Mouse (Mus musculus) heart, postnatal 0 days (tissue): Measurements from ENCODE around the gene Sohlh2. TPM values are rescaled to one million over a fixed set of nuclear protein-coding genes. Genes with fewer than 3 reads are reported as not detected.

ENCODE experiments used
- ATAC-seq: fragments of 200-750 bp; cut with Nextera tagmentation; 2 replicates; pipeline ENCODE4 v1.8.0; 2017; ENCODE audit warnings: low read depth, moderate number of reproducible peaks, moderate library complexity; ENCODE audit not compliant: insufficient read depth
- DNase-seq: peaks from one replicate; pipeline ENCODE4 v3.0.0-alpha.2; 2016; ENCODE audit warnings: low spot score
- H3K27ac ChIP-seq: fragments of 300-500 bp; sonication (generic); 2 replicates; pipeline ENCODE4 v1.5.1; 2014; ENCODE audit warnings: low read depth, mild to moderate bottlenecking
- H3K27me3 ChIP-seq: fragments of 300-500 bp; sonication (generic); 2 replicates; pipeline ENCODE4 v1.6.1; 2014; ENCODE audit warnings: low read length, mixed read lengths; ENCODE audit not compliant: control insufficient read depth, insufficient read depth
- H3K36me3 ChIP-seq: fragments of 300-500 bp; sonication (generic); replicated peaks from 2 replicates; pipeline ENCODE4 v1.6.1; 2014; ENCODE audit warnings: low read length, mixed read lengths; ENCODE audit not compliant: control insufficient read depth, insufficient read depth
- H3K4me1 ChIP-seq: fragments of 300-500 bp; sonication (generic); 2 replicates; pipeline ENCODE4 v1.6.1; 2014; ENCODE audit warnings: antibody characterized with exemption; ENCODE audit not compliant: control insufficient read depth, insufficient read depth
- H3K4me2 ChIP-seq: fragments of 300-500 bp; sonication (generic); 2 replicates; pipeline ENCODE4 v1.6.1; 2014; ENCODE audit warnings: low read depth, mild to moderate bottlenecking, low read length, moderate library complexity
- H3K4me3 ChIP-seq: fragments of 300-500 bp; sonication (generic); 2 replicates; pipeline ENCODE4 v1.5.1; 2014; ENCODE audit warnings: low read depth, low read length
- H3K9ac ChIP-seq: fragments of 300-500 bp; sonication (generic); replicated peaks from 2 replicates; pipeline ENCODE4 v1.6.1; 2014; ENCODE audit warnings: low read depth, low read length, mixed read lengths
- H3K9me3 ChIP-seq: fragments of 300-500 bp; sonication (generic); replicated peaks from 2 replicates; pipeline ENCODE4 v1.6.1; 2016; ENCODE audit warnings: low read length; ENCODE audit not compliant: control insufficient read depth
- CTCF ChIP-seq: IDR thresholded peaks from 2 replicates; pipeline ENCODE4 v1.5.1; 2016; ENCODE audit warnings: antibody characterized with exemption, control low read depth, low read depth
- EP300 ChIP-seq: IDR thresholded peaks from 2 replicates; pipeline ENCODE4 v1.6.1; 2016; ENCODE audit warnings: antibody characterized with exemption, low read depth
- WGBS: fragments of 180-500 bp; shearing (Covaris S2); extraction: QIAGEN DNeasy Blood & Tissue Kit; methylation state at CpG from one replicate; pipeline ENCODE4 v1.1.7; 2014; 5-methylcytosine and 5-hydroxymethylcytosine counted together
- polyA plus RNA-seq: library from polyadenylated mRNA; unstranded; fragments of >200 nt; fragmentation: Nextera tagmentation; extraction: Ambion mirVana; gene quantifications from 2 replicates; pipeline ENCODE4 v1.2.1, GENCODE M21; 2015
- total RNA-seq: library from RNA; depleted of rRNA; stranded (reverse); fragments of >200 nt; gene quantifications from 2 replicates; pipeline ENCODE4 v1.2.3, GENCODE M21; 2014; ENCODE audit warnings: low replicate concordance

Gene Sohlh2
- total and polyA plus RNA-seq, 2 experiments from 2014 or later: not detected

- Histone ChIP-seq H3K36me3 (no peaks in the 10 kb centered on the region), H3K27ac (no peak overlapping the region), H3K9me3 (no peaks in the 10 kb centered on the region), H3K4me3 (no peak overlapping the region), H3K4me1 (no peaks in the 10 kb centered on the region), H3K4me2 (no peak overlapping the region), H3K9ac (no peak overlapping the region), H3K27me3 (no peaks in the 10 kb centered on the region)
- TF ChIP-seq EP300 (no peak), CTCF (no peak)
- ATAC-seq (no peak), DNase-seq (no peak)
- WGBS: 69% methylated on average over 2 of the region's 2 CpGs
Measured at GRCm38 (mm10) chr3:55147156-55147555, 34.7 kb upstream of the Sohlh2 start.

- 47% methylated on average over 3 of the region's 3 CpGs for WGBS
Measured at GRCm38 (mm10) chr3:55148091-55148490, 33.7 kb upstream of the Sohlh2 start.

GRCm38 (mm10) chr3:55151656-55152433 lies 30.0 kb upstream of the Sohlh2 start:
- TF ChIP-seq EP300: no peak
- TF ChIP-seq CTCF: peak; percentile 78
- H3K4me1 ChIP-seq: no peaks in the 10 kb centered on the region
- 37% methylated on average over 7 of the region's 7 CpGs for WGBS
- no peak overlapping the region for H3K4me3 ChIP-seq
- no peak overlapping the region for H3K4me2 ChIP-seq
- DNase-seq (peak; percentile 37), ATAC-seq (no peak)
- no peaks in the 10 kb centered on the region for H3K9me3 ChIP-seq
- H3K27ac ChIP-seq: no peak overlapping the region
- H3K27me3 ChIP-seq: no peaks in the 10 kb centered on the region
- H3K9ac ChIP-seq: no peak overlapping the region
- H3K36me3 ChIP-seq: no peaks in the 10 kb centered on the region

More at GRCm38 (mm10) chr3:55148091-55148490, 33.7 kb upstream of the Sohlh2 start:
- TF ChIP-seq CTCF: no peak
- TF ChIP-seq EP300: no peak
- H3K4me1 ChIP-seq: no peaks in the 10 kb centered on the region
- ATAC-seq (no peak), DNase-seq (no peak)
- no peak overlapping the region for H3K9ac ChIP-seq
- no peaks in the 10 kb centered on the region for H3K9me3 ChIP-seq
- H3K27ac ChIP-seq: no peak overlapping the region
- H3K27me3 ChIP-seq: no peaks in the 10 kb centered on the region
- no peaks in the 10 kb centered on the region for H3K36me3 ChIP-seq
- no peak overlapping the region for H3K4me3 ChIP-seq
- H3K4me2 ChIP-seq: no peak overlapping the region

- H3K9ac ChIP-seq: no peak overlapping the region
- H3K4me3 ChIP-seq: no peak overlapping the region
- ATAC-seq (no peak), DNase-seq (peak; percentile 56)
- TF ChIP-seq EP300 (no peak), CTCF (peak; percentile 52)
- H3K27me3 ChIP-seq: no peaks in the 10 kb centered on the region
- no peaks in the 10 kb centered on the region for H3K9me3 ChIP-seq
- H3K27ac ChIP-seq: no peak overlapping the region
- H3K4me1 ChIP-seq: no peaks in the 10 kb centered on the region
- H3K36me3 ChIP-seq: no peaks in the 10 kb centered on the region
- no peak overlapping the region for H3K4me2 ChIP-seq
- WGBS: 67% methylated on average over 6 of the region's 6 CpGs
Measured at GRCm38 (mm10) chr3:55152673-55153334, 29.0 kb upstream of the Sohlh2 start.

- H3K36me3 ChIP-seq: no peaks in the 10 kb centered on the region
- no peak for TF ChIP-seq EP300
- no peak for TF ChIP-seq CTCF
- WGBS: 76% methylated on average over 7 of the region's 7 CpGs
Measured at GRCm38 (mm10) chr3:55154163-55154562, 27.7 kb upstream of the Sohlh2 start.

More at GRCm38 (mm10) chr3:55154163-55154562, 27.7 kb upstream of the Sohlh2 start:
- Histone ChIP-seq H3K9ac (no peak overlapping the region), H3K27me3 (no peaks in the 10 kb centered on the region), H3K4me2 (no peak overlapping the region), H3K4me1 (no peaks in the 10 kb centered on the region), H3K27ac (no peak overlapping the region), H3K4me3 (no peak overlapping the region), H3K9me3 (no peaks in the 10 kb centered on the region)
- ATAC-seq (no peak), DNase-seq (no peak)
